Mouse (Mus musculus): ENCODE measurements around the gene Sec23a. TPM values are rescaled to one million over a fixed set of nuclear protein-coding genes. Genes with fewer than 3 reads are reported as not detected.
"Not testable (repeated sequence)": the region's sequence is repeated elsewhere in the genome, so short reads cannot be mapped to it uniquely, and the experiment has no call there.

The Sec23a gene
- 14.4 TPM for polyA plus RNA-seq (2012; fragmentation: generic; extraction: Trizol)
- long read RNA-seq, experiment 1, full-length matches to known transcripts, result 42 of 49 reads
- long read RNA-seq, experiment 1, partial matches to known transcripts, result 2 of 49 reads
- long read RNA-seq, experiment 1, other reads (novel, unspliced or antisense), result 5 of 49 reads
- long read RNA-seq, experiment 2, full-length matches to known transcripts, result 427 of 502 reads
- long read RNA-seq, experiment 2, partial matches to known transcripts, result 10 of 502 reads
- long read RNA-seq, experiment 2, other reads (novel, unspliced or antisense), result 65 of 502 reads

DNA sequence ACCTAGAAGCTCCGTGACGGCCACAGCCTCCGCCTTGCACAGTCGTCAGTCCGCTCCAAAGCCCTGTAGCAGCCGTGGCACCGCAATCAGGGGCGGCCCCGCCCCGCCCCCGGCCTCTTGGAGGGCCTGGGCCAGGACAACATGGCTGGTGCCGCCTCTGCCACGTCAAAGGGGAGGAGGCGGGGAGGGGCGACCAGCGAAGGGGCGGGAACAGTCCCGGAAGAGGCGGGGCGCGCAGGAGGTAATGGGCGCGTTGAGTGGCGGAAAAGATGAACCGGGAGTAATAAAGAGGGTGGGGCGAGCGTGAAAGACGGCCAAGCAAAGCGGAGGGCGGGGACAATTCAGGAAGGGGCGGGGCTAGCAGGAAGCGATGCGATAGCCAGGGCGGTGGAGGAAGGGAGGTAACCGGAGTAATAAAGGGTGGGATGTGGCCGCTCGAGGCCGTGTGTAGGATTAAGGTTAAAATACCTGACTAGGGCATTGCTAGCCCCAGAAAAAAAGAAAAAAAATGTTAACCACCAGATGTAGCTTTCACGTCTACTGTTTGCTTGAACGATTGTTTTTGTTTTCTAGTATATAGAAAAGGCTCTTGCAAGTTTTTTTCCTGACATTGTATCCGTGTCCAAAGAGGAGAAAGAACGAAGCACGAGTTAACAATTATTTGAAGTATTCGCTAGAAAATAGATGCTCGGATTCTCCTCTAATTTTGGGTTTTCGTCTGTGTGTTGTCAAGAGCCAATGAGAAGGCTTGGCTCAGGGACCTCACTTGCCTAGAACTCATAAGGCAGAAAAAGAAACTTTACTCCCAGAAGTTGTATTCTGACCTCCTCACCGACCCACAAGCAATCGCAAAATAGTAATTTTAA is at the start of gene Sec23a:
Sec23a (minus strand) TSS at position 174 of the 866 bp plus-strand sequence.
- peaks cover 25% of the 10 kb centered on the region for H3K36me3 ChIP-seq (ENCODE audit: control insufficient read depth, insufficient read depth)
- TF ChIP-seq FOSL1 (IDR thresholded peaks at IDR 0.05; ENCODE audit: insufficient read depth, low read length, poor library complexity, severe bottlenecking) (no peak), CTCF (IDR thresholded peaks at IDR 0.05; ENCODE audit: control insufficient read depth, insufficient read depth, insufficient read length) (no peak)

DNA sequence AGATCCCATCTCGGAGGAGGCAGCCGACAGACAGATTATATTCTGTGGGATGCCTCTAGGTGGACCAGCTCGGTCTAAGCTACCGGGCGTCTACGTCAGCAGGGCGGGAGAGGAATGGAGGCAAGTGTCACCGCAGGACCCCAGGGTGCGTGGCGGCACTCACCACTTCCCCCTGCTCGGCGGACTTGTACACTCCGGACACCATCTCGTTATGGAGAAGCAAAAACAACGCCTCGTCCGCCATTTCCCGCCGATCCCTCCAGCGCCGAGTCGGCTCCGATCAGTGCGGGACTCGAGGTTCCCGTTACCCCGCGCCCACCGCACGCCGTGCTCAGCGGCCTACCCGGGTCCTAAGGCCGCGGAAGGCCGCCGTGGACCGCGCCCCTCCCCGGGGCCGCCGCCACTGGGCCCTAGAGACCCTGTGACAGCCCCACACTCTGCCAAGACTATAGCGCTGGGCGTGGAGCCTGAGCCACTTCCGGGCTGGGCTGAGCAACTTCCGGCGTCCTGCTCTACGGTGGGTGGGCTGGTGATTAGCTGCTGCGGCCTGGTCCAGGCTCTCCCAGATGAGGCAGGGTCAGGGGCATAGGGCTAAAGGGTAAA is 49.3 kb upstream of the Sec23a start, which contains the start of gene Trappc6b:
Trappc6b (minus strand) TSS at position 480 of the 603 bp plus-strand sequence.
- peaks cover 24% of the 10 kb centered on the region for H3K36me3 ChIP-seq (ENCODE audit: control insufficient read depth, insufficient read depth)
- peaks cover 46% of the 10 kb centered on the region for H3K79me3 ChIP-seq (ENCODE audit: low read depth)
- peaks cover 53% of the 10 kb centered on the region for H3K79me2 ChIP-seq (ENCODE audit: control insufficient read depth, insufficient read depth)
- TF ChIP-seq MYOG (IDR thresholded peaks at IDR 0.05; ENCODE audit: control insufficient read depth, extremely low read depth, insufficient read length) (no peak), CTCF (IDR thresholded peaks at IDR 0.05; ENCODE audit: control insufficient read depth, insufficient read depth, insufficient read length) (no peak), MAX (IDR thresholded peaks at IDR 0.05) (no peak)
- peak within 1 kb of the TSS; percentile 63 for H3ac ChIP-seq (ENCODE audit: control insufficient read depth, insufficient read length, low read depth)
- H3K4me3 ChIP-seq (ENCODE audit: insufficient read depth, poor library complexity, severe bottlenecking), result peak within 1 kb of the TSS; percentile 84
- no peaks in the 10 kb centered on the region for H3K27me3 ChIP-seq (ENCODE audit: control insufficient read depth, insufficient read depth, insufficient read length)

More for the DNA sequence above, at the start of gene Sec23a:
- peak within 1 kb of the TSS; percentile 92 for H3ac ChIP-seq (ENCODE audit: control insufficient read depth, insufficient read length, low read depth)
- H3K27me3 ChIP-seq (ENCODE audit: control insufficient read depth, insufficient read depth, insufficient read length), result no peaks in the 10 kb centered on the region
- peaks cover 48% of the 10 kb centered on the region for H3K79me2 ChIP-seq (ENCODE audit: control insufficient read depth, insufficient read depth)
- peaks cover 20% of the 10 kb centered on the region for H3K79me3 ChIP-seq (ENCODE audit: low read depth)
- H3K4me3 ChIP-seq (ENCODE audit: insufficient read depth, poor library complexity, severe bottlenecking), result peak within 1 kb of the TSS; percentile 82

DNA sequence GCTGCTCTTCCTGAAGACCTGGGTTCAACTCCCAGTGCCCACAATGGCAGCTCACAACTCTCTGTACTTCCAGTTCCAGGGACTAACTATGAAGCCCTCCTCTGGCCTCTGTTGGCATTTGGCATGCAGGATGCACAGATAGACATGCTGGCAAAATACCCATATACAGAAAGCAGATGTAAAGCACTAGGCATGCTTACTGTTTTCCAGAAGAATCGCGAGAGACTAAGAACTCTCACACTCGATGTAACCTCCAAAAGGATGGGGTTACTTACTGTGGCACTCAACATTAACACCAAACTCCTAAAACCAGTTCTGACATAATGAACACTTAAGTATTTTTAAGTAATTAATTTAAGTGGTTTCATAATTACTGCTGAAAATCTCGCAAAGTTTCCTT is 48.5 kb upstream of the Sec23a start:
- peak overlapping the region; percentile 63 for H3ac ChIP-seq (ENCODE audit: control insufficient read depth, insufficient read length, low read depth)
- no peaks in the 10 kb centered on the region for H3K27me3 ChIP-seq (ENCODE audit: control insufficient read depth, insufficient read depth, insufficient read length)
- peak overlapping the region; percentile 84 for H3K4me3 ChIP-seq (ENCODE audit: insufficient read depth, poor library complexity, severe bottlenecking)
- TF ChIP-seq MAX (IDR thresholded peaks at IDR 0.05) (no peak), MYOD1 (IDR thresholded peaks at IDR 0.05; ENCODE audit: control insufficient read depth, insufficient read length, low read depth) (no peak), MYOG (IDR thresholded peaks at IDR 0.05; ENCODE audit: control insufficient read depth, extremely low read depth, insufficient read length) (no peak), CTCF (IDR thresholded peaks at IDR 0.05; ENCODE audit: control insufficient read depth, insufficient read depth, insufficient read length) (no peak), FOSL1 (IDR thresholded peaks at IDR 0.05; ENCODE audit: insufficient read depth, low read length, poor library complexity, severe bottlenecking) (no peak), CEBPB (IDR thresholded peaks at IDR 0.05; ENCODE audit: low read depth) (no peak), USF1 (IDR thresholded peaks at IDR 0.05; ENCODE audit: low read depth) (no peak)
- peaks cover 52% of the 10 kb centered on the region for H3K79me3 ChIP-seq (ENCODE audit: low read depth)
- H3K79me2 ChIP-seq (ENCODE audit: control insufficient read depth, insufficient read depth), result peaks cover 61% of the 10 kb centered on the region
- peaks cover 27% of the 10 kb centered on the region for H3K36me3 ChIP-seq (ENCODE audit: control insufficient read depth, insufficient read depth)

DNA sequence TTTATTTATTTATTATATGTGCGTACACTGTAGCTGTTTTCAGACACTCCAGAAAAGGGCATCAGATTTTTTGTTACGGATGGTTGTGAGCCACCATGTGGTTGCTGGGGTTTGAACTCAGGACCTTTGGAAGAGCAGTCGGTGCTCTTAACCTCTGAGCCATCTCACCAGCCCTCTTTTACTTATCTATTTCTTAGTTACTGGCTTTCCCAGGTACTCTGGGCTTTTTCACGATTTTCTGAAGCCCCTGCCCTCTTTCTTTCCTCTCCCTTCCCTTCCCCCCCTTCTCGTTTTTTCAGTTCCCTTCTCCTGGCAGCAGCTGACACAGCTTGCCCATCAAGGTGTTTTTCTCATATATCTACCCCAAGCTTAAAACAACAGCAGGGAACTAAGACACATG is 46.4 kb upstream of the Sec23a start:
- H3ac ChIP-seq (ENCODE audit: control insufficient read depth, insufficient read length, low read depth); H3K4me3 ChIP-seq (ENCODE audit: insufficient read depth, poor library complexity, severe bottlenecking); H3K27me3 ChIP-seq (ENCODE audit: control insufficient read depth, insufficient read depth, insufficient read length): not testable (repeated sequence)
- Histone ChIP-seq H3K36me3 (ENCODE audit: control insufficient read depth, insufficient read depth) (peaks cover 33% of the 10 kb centered on the region), H3K79me3 (ENCODE audit: low read depth) (peaks cover 71% of the 10 kb centered on the region), H3K79me2 (ENCODE audit: control insufficient read depth, insufficient read depth) (peaks cover 82% of the 10 kb centered on the region)

GRCm38 (mm10) chr12:59056222-59056621 is 44.4 kb upstream of the Sec23a start:
- peaks cover 100% of the 10 kb centered on the region for H3K79me2 ChIP-seq (ENCODE audit: control insufficient read depth, insufficient read depth)
- H3K27me3 ChIP-seq (ENCODE audit: control insufficient read depth, insufficient read depth, insufficient read length), result no peaks in the 10 kb centered on the region
- H3ac ChIP-seq (ENCODE audit: control insufficient read depth, insufficient read length, low read depth), result no peak overlapping the region
- peaks cover 87% of the 10 kb centered on the region for H3K79me3 ChIP-seq (ENCODE audit: low read depth)
- TF ChIP-seq MYOG (IDR thresholded peaks at IDR 0.05; ENCODE audit: control insufficient read depth, extremely low read depth, insufficient read length), result no peak
- no peak for TF ChIP-seq CTCF (IDR thresholded peaks at IDR 0.05; ENCODE audit: control insufficient read depth, insufficient read depth, insufficient read length)
- no peak for TF ChIP-seq FOSL1 (IDR thresholded peaks at IDR 0.05; ENCODE audit: insufficient read depth, low read length, poor library complexity, severe bottlenecking)
- TF ChIP-seq CEBPB (IDR thresholded peaks at IDR 0.05; ENCODE audit: low read depth), result no peak
- TF ChIP-seq MAX (IDR thresholded peaks at IDR 0.05), result no peak
- TF ChIP-seq MYOD1 (IDR thresholded peaks at IDR 0.05; ENCODE audit: control insufficient read depth, insufficient read length, low read depth), result no peak
- no peak for TF ChIP-seq USF1 (IDR thresholded peaks at IDR 0.05; ENCODE audit: low read depth)
- no peak overlapping the region for H3K4me3 ChIP-seq (ENCODE audit: insufficient read depth, poor library complexity, severe bottlenecking)
- H3K36me3 ChIP-seq (ENCODE audit: control insufficient read depth, insufficient read depth), result peaks cover 44% of the 10 kb centered on the region
